Mouse (Mus musculus): Measurements from ENCODE around the gene Fam43b. TPM values are rescaled to one million over a fixed set of nuclear protein-coding genes. Genes with fewer than 3 reads are reported as not detected.

The Fam43b gene
- polyA plus RNA-seq (2014; fragmentation: Illumina TruSeq; extraction: RNeasy Lipid Tissue Mini Kit (QIAGEN cat#74804); ENCODE audit: low read depth, low replicate concordance): not detected

DNA sequence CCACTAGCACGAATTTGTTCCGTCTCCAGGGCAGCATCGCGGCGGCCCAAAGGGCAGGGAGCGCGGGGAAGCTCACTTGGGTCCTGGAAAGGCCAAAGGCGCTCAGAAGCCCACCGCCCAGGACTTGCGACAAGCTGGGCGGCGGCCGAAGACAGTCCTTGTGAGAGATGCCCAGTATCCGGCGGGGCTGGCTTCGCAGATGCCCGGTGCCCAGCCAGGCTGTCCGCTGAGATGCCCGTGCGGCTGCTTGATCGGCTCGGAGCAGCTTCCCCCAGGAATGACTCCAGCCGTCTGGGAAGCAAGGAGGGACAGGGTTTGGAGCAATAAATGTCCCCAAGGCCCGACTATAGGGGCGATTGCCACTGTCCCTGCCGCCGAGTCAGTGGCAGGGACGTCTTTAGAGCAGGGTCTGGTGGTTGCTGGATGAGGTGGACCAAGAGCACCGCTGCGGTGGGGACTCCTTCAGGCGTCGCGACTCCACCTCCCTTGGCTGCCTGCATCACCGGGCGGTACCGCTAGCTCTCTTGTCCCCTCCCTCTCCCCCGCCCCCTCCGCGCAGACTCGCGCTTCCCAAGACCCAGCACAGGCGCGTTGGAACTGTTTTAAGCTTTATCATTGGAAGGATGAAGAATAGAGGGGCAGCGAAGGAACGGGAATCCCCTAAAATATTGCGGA is at the start of gene Fam43b:
Fam43b (minus strand) TSS at position 558 of the 675 bp plus-strand sequence.

DNA sequence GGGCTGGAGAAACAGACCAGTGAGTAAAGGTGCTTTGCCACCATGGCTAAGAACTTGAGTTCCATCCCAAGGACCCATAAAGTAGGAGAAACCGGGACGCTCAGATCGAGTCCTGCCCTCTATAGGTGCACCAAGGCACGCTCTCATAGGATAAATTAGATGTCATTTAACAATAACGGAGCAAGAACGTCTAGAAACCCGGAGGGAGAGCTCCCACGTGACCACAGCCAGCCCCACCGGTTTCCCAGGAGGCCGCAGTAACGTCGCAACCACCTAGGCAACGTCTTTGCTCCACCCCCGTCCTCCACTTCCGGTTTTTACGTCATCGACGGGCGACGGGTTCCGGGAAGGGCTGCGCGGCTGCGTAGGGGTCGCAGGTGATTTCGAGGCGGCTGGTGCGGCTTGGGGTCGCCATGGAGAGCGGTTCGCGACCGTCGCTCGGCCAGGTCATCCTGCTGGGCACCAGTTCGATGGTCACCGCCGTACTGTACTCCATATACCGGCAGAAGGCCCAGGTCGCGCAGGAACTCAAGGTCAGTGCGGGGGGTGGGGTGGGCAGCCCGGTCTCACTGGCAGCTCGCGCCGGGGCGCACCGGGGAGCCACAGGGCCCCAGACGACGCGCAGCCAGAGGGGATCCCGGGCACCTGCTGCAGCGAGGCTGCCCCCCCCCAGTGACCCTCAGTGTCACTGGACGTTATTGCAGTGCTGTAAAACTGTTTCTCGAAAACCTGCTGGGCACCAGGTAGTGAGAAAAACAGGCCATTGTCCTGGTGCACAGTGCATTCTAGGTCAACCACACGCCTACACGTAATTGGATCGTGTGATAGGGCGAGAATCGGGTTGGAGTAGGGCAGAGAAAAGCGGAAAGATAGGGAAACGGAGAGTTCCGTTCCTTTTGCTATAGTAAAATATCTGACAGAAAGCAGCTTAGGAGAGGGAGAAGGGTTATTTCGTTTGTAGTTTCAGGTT is 38.3 kb upstream of the Fam43b start, which contains the start of gene Mul1:
Mul1 (plus strand) TSS at position 325 of the 970 bp plus-strand sequence.

DNA sequence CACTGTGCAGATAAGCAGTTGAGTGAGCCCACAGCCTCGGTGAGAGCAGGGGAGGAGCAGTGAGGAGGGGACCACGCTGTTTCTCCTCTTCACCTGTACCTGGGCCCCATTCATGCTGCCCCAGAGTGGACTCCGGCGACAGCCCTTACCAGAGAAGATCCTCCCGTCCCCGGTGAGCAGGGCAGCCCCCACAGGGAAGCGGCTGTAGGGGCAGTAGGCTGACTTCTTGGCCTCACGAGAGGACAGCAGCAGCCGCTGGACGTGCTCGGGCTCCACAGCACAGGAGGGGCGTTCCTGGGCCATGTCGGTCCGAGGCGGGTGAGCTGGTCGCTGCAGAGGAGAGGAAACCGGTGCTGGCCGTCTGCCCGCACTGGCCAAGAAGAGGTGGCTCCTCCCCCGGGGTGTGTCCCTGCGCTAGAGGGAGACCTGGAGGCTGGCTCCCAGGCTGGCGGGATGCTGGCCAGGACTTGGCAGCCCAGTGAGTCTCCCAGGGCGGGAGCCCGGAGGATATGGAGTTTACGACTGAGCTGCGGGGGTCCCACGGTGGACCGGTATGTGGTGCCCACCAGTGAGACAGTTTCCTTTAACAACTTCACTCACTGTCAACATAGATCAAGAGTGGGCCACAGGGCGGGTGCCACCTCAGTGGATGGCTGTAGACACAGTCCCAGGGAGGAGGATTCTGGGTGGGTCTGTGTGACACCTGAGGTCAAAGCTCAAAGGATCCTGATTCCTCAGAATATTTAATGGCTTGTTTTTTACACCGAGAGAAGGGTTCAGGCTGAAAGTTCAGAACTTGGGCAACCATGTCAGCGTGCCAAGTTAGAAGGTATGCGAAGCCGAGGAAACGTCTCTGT is 28.5 kb downstream of the Fam43b start, which contains the start of gene Cda:
Cda (minus strand) TSS at position 352 of the 857 bp plus-strand sequence.

Other genes starting within 250 kb of the Fam43b start
- gene Hp1bp3, start 180.2 kb downstream of the Fam43b start, polyA plus RNA-seq (2014; fragmentation: Illumina TruSeq; extraction: RNeasy Lipid Tissue Mini Kit (QIAGEN cat#74804); ENCODE audit: low read depth, low replicate concordance): 67.0 TPM
- gene Sh2d5, start 146.1 kb downstream of the Fam43b start, polyA plus RNA-seq (2014; fragmentation: Illumina TruSeq; extraction: RNeasy Lipid Tissue Mini Kit (QIAGEN cat#74804); ENCODE audit: low read depth, low replicate concordance): not detected
- not detected for gene Kif17, start 146.1 kb downstream of the Fam43b start, polyA plus RNA-seq (2014; fragmentation: Illumina TruSeq; extraction: RNeasy Lipid Tissue Mini Kit (QIAGEN cat#74804); ENCODE audit: low read depth, low replicate concordance)
- 17.6 TPM for gene Ddost, start 91.8 kb downstream of the Fam43b start, polyA plus RNA-seq (2014; fragmentation: Illumina TruSeq; extraction: RNeasy Lipid Tissue Mini Kit (QIAGEN cat#74804); ENCODE audit: low read depth, low replicate concordance)
- 66.4 TPM for gene Pink1, start 70.2 kb downstream of the Fam43b start, polyA plus RNA-seq (2014; fragmentation: Illumina TruSeq; extraction: RNeasy Lipid Tissue Mini Kit (QIAGEN cat#74804); ENCODE audit: low read depth, low replicate concordance)
- gene Cda, start 28.5 kb downstream of the Fam43b start, polyA plus RNA-seq (2014; fragmentation: Illumina TruSeq; extraction: RNeasy Lipid Tissue Mini Kit (QIAGEN cat#74804); ENCODE audit: low read depth, low replicate concordance): 2.2 TPM
- gene Mul1, start 38.1 kb upstream of the Fam43b start, polyA plus RNA-seq (2014; fragmentation: Illumina TruSeq; extraction: RNeasy Lipid Tissue Mini Kit (QIAGEN cat#74804); ENCODE audit: low read depth, low replicate concordance): 3.7 TPM
- gene Camk2n1, start 57.8 kb upstream of the Fam43b start, polyA plus RNA-seq (2014; fragmentation: Illumina TruSeq; extraction: RNeasy Lipid Tissue Mini Kit (QIAGEN cat#74804); ENCODE audit: low read depth, low replicate concordance): 34.1 TPM
- gene Vwa5b1, start 239.4 kb upstream of the Fam43b start, polyA plus RNA-seq (2014; fragmentation: Illumina TruSeq; extraction: RNeasy Lipid Tissue Mini Kit (QIAGEN cat#74804); ENCODE audit: low read depth, low replicate concordance): not detected